Mouse (Mus musculus): ENCODE data around the gene Tomm70a. TPM values are rescaled to one million over a fixed set of nuclear protein-coding genes. Genes with fewer than 3 reads are reported as not detected.
"Not testable (repeated sequence)": the region's sequence is repeated elsewhere in the genome, so short reads cannot be mapped to it uniquely, and the experiment has no call there.

Gene Tomm70a
- polyA plus RNA-seq, 1 experiment = 20.6 TPM

GRCm38 (mm10) chr16:57171161-57171560 lies 49.7 kb downstream of the Tomm70a start:
- no peaks in the 10 kb centered on the region for H3K27me3 ChIP-seq (ENCODE audit: control insufficient read depth, insufficient read depth, insufficient read length)

GRCm38 (mm10) chr16:57171570-57171969 lies 50.1 kb downstream of the Tomm70a start:
- peaks cover 22% of the 10 kb centered on the region for H3K36me3 ChIP-seq (ENCODE audit: control insufficient read depth, insufficient read depth)
- no peaks in the 10 kb centered on the region for H3K79me2 ChIP-seq (ENCODE audit: control insufficient read depth, insufficient read depth)
- H3K4me2 ChIP-seq (ENCODE audit: low read depth) = no peak overlapping the region
- TF ChIP-seq TCF3 (IDR thresholded peaks at IDR 0.05; ENCODE audit: insufficient read length, low read depth) = no peak
- H3ac ChIP-seq (ENCODE audit: control insufficient read depth, insufficient read length) = no peak overlapping the region
- no peaks in the 10 kb centered on the region for H3K27me3 ChIP-seq (ENCODE audit: control insufficient read depth, insufficient read depth, insufficient read length)
- H3K4me3 ChIP-seq = no peak overlapping the region

More at GRCm38 (mm10) chr16:57171161-57171560, 49.7 kb downstream of the Tomm70a start:
- peaks cover 22% of the 10 kb centered on the region for H3K36me3 ChIP-seq (ENCODE audit: control insufficient read depth, insufficient read depth)
- TF ChIP-seq E2F4 (IDR thresholded peaks at IDR 0.05; ENCODE audit: insufficient read depth) (no peak), SRF (IDR thresholded peaks at IDR 0.05; ENCODE audit: control insufficient read depth, insufficient read length, low read depth) (no peak)
- no peak overlapping the region for H3K4me3 ChIP-seq
- H3K4me2 ChIP-seq (ENCODE audit: low read depth) = no peak overlapping the region
- H3ac ChIP-seq (ENCODE audit: control insufficient read depth, insufficient read length) = no peak overlapping the region
- no peaks in the 10 kb centered on the region for H3K79me2 ChIP-seq (ENCODE audit: control insufficient read depth, insufficient read depth)

DNA sequence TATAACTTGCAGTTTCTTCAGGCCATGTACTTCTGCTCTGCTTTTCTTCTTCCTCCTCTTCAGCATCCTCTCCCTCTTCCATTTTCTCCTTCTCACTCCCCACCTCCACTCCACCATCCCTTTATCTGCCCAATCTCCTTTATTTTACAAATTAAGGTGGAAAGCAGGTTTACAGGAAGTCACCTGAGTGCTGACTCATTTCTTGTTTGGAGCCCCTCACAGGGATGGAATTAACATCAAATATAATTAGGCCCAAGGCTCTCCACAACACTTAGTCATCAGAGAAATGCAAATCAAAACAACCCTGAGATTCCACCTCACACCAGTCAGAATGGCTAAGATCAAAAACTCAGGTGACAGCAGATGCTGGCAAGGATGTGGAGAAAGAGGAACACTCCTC lies 53.0 kb downstream of the Tomm70a start:
- not testable (repeated sequence) for H3K4me2 ChIP-seq (ENCODE audit: low read depth); H3K79me2 ChIP-seq (ENCODE audit: control insufficient read depth, insufficient read depth); H3K4me3 ChIP-seq; H3K27me3 ChIP-seq (ENCODE audit: control insufficient read depth, insufficient read depth, insufficient read length); H3ac ChIP-seq (ENCODE audit: control insufficient read depth, insufficient read length)
- peaks cover 24% of the 10 kb centered on the region for H3K36me3 ChIP-seq (ENCODE audit: control insufficient read depth, insufficient read depth)

GRCm38 (mm10) chr16:57175751-57176150 lies 54.2 kb downstream of the Tomm70a start:
- TF ChIP-seq POLR2A (IDR thresholded peaks at IDR 0.05; ENCODE audit: insufficient read length, low read depth) = no peak
- no peak for TF ChIP-seq POLR2AphosphoS2 (IDR thresholded peaks at IDR 0.05; ENCODE audit: insufficient read length, low read depth)
- TF ChIP-seq TCF3 (IDR thresholded peaks at IDR 0.05; ENCODE audit: insufficient read length, low read depth) = no peak
- no peak for TF ChIP-seq MYOD1 (IDR thresholded peaks at IDR 0.05; ENCODE audit: control insufficient read depth in 1 of 3, insufficient read length in 2 of 3, low read depth in 2 of 3)
- no peak for TF ChIP-seq E2F4 (IDR thresholded peaks at IDR 0.05; ENCODE audit: insufficient read depth)
- TF ChIP-seq MYOG (IDR thresholded peaks at IDR 0.05; ENCODE audit: control insufficient read depth in 1 of 3, insufficient read depth in 1 of 3, insufficient read length in 2 of 3, low read depth in 2 of 3) = no peak
- no peak for TF ChIP-seq CEBPB (IDR thresholded peaks at IDR 0.05; ENCODE audit: insufficient read depth, poor library complexity, severe bottlenecking)
- no peak for TF ChIP-seq TCF12 (IDR thresholded peaks at IDR 0.05; ENCODE audit: insufficient read depth, poor library complexity, severe bottlenecking)
- no peak for TF ChIP-seq REST (IDR thresholded peaks at IDR 0.05; ENCODE audit: insufficient read depth, insufficient read length)
- TF ChIP-seq MAX (IDR thresholded peaks at IDR 0.05; ENCODE audit: low read depth) = no peak
- TF ChIP-seq SRF (IDR thresholded peaks at IDR 0.05; ENCODE audit: control insufficient read depth, insufficient read length, low read depth) = no peak
- no peak for TF ChIP-seq USF1 (IDR thresholded peaks at IDR 0.05; ENCODE audit: low read depth)
- no peaks in the 10 kb centered on the region for H3K79me2 ChIP-seq (ENCODE audit: control insufficient read depth, insufficient read depth)
- no peak overlapping the region for H3K4me3 ChIP-seq
- H3K27me3 ChIP-seq (ENCODE audit: control insufficient read depth, insufficient read depth, insufficient read length) = no peaks in the 10 kb centered on the region
- peaks cover 18% of the 10 kb centered on the region for H3K36me3 ChIP-seq (ENCODE audit: control insufficient read depth, insufficient read depth)
- H3K4me2 ChIP-seq (ENCODE audit: low read depth) = no peak overlapping the region
- no peak overlapping the region for H3ac ChIP-seq (ENCODE audit: control insufficient read depth, insufficient read length)

GRCm38 (mm10) chr16:57176276-57176675 lies 54.8 kb downstream of the Tomm70a start:
- TF ChIP-seq CEBPB (IDR thresholded peaks at IDR 0.05; ENCODE audit: insufficient read depth, poor library complexity, severe bottlenecking) (no peak), USF1 (IDR thresholded peaks at IDR 0.05; ENCODE audit: low read depth) (no peak)
- Histone ChIP-seq H3K4me3 (no peak overlapping the region), H3K79me2 (ENCODE audit: control insufficient read depth, insufficient read depth) (no peaks in the 10 kb centered on the region), H3K4me2 (ENCODE audit: low read depth) (no peak overlapping the region), H3K27me3 (ENCODE audit: control insufficient read depth, insufficient read depth, insufficient read length) (no peaks in the 10 kb centered on the region), H3K36me3 (ENCODE audit: control insufficient read depth, insufficient read depth) (peaks cover 13% of the 10 kb centered on the region), H3ac (ENCODE audit: control insufficient read depth, insufficient read length) (no peak overlapping the region)

- TF ChIP-seq TCF3 (IDR thresholded peaks at IDR 0.05; ENCODE audit: insufficient read length, low read depth) = no peak
- TF ChIP-seq USF1 (IDR thresholded peaks at IDR 0.05; ENCODE audit: low read depth) = no peak
- TF ChIP-seq POLR2A (IDR thresholded peaks at IDR 0.05; ENCODE audit: insufficient read length, low read depth) = no peak
- TF ChIP-seq MYOG (IDR thresholded peaks at IDR 0.05; ENCODE audit: control insufficient read depth in 1 of 3, insufficient read depth in 1 of 3, insufficient read length in 2 of 3, low read depth in 2 of 3) = no peak
- TF ChIP-seq POLR2AphosphoS2 (IDR thresholded peaks at IDR 0.05; ENCODE audit: insufficient read length, low read depth) = no peak
- TF ChIP-seq E2F4 (IDR thresholded peaks at IDR 0.05; ENCODE audit: insufficient read depth) = no peak
- no peak for TF ChIP-seq TCF12 (IDR thresholded peaks at IDR 0.05; ENCODE audit: insufficient read depth, poor library complexity, severe bottlenecking)
- TF ChIP-seq MAX (IDR thresholded peaks at IDR 0.05; ENCODE audit: low read depth) = no peak
- TF ChIP-seq REST (IDR thresholded peaks at IDR 0.05; ENCODE audit: insufficient read depth, insufficient read length) = no peak
- TF ChIP-seq MYOD1 (IDR thresholded peaks at IDR 0.05; ENCODE audit: control insufficient read depth in 1 of 3, insufficient read length in 2 of 3, low read depth in 2 of 3) = no peak
- no peak for TF ChIP-seq SRF (IDR thresholded peaks at IDR 0.05; ENCODE audit: control insufficient read depth, insufficient read length, low read depth)
- TF ChIP-seq CEBPB (IDR thresholded peaks at IDR 0.05; ENCODE audit: insufficient read depth, poor library complexity, severe bottlenecking) = no peak
- Histone ChIP-seq H3K79me2 (ENCODE audit: control insufficient read depth, insufficient read depth) (no peaks in the 10 kb centered on the region), H3K27me3 (ENCODE audit: control insufficient read depth, insufficient read depth, insufficient read length) (no peaks in the 10 kb centered on the region), H3K36me3 (ENCODE audit: control insufficient read depth, insufficient read depth) (peaks cover 13% of the 10 kb centered on the region), H3ac (ENCODE audit: control insufficient read depth, insufficient read length) (no peak overlapping the region), H3K4me2 (ENCODE audit: low read depth) (no peak overlapping the region), H3K4me3 (no peak overlapping the region)
Observed at GRCm38 (mm10) chr16:57177254-57177653, 55.8 kb downstream of the Tomm70a start.
